Mouse (Mus musculus): ENCODE results near the gene Hist1h1a. TPM values are rescaled to one million over a fixed set of nuclear protein-coding genes. Genes with fewer than 3 reads are reported as not detected.

The Hist1h1a gene
- polyA plus RNA-seq, 1 experiment from 2014 or later: 4.3 TPM

GRCm38 (mm10) chr13:23752742-23753172, 10.7 kb upstream of the Hist1h1a start:
- Histone ChIP-seq H3K4me2 (peak overlapping the region; percentile 58), H3K36me3 (replicated peaks) (no peaks in the 10 kb centered on the region), H3K4me1 (replicated peaks) (peaks cover 48% of the 10 kb centered on the region), H3K9me3 (replicated peaks) (no peaks in the 10 kb centered on the region), H3K4me3 (replicated peaks) (peak overlapping the region; percentile 51), H3K9ac (peak overlapping the region; percentile 59), H3K27me3 (no peaks in the 10 kb centered on the region), H3K27ac (replicated peaks) (peak overlapping the region; percentile 92)
- no peak for ATAC-seq (ENCODE audit: insufficient read depth)
- WGBS (ENCODE audit: insufficient replicate concordance): 2% methylated on average over 6 of the region's 6 CpGs

DNA sequence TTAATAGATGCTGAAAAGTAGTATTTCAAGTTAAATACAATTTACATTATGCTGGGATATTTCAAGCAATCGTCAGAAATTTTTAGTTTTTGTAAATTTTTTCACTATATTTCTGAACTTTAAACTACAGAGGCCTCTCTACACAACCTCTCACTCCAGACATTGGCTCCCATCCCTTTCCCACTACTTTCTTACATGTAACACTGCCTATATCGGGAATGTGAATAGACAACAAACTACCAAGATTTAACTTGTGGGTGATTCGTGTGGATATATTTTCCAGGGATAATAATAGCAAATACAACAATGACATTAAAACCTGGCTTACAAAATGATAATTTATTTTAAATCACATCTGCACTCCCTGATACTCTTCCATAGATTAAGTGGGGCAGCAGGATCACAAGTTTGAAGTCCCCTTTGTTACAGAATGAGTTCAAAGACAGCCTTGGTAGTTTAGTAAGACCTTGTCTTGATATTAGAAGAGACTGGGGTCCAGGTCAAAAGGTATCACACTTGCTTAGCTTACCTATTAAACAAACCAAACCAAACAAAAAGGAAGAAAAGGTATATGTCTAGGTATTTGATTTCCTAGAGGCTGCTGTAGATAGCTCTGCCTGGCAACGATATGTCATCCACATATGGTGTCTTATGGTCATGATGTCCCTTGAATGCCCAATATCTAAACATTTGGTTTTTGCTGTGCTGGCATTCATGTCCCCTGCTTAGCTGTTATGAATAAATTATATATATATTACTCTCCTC, 10.0 kb upstream of the Hist1h1a start:
- 49% methylated on average over 4 of the region's 4 CpGs for WGBS (ENCODE audit: insufficient replicate concordance)
- Histone ChIP-seq H3K9me3 (replicated peaks) (no peaks in the 10 kb centered on the region), H3K4me2 (peak overlapping the region; percentile 58), H3K36me3 (replicated peaks) (no peaks in the 10 kb centered on the region), H3K27me3 (no peaks in the 10 kb centered on the region), H3K9ac (peak overlapping the region; percentile 59), H3K4me3 (replicated peaks) (peak overlapping the region; percentile 51), H3K4me1 (replicated peaks) (peaks cover 47% of the 10 kb centered on the region), H3K27ac (replicated peaks) (peak overlapping the region; percentile 92)
- no peak for ATAC-seq (ENCODE audit: insufficient read depth)

- Histone ChIP-seq H3K27ac (replicated peaks) (peak overlapping the region; percentile 87), H3K4me1 (replicated peaks) (peaks cover 50% of the 10 kb centered on the region), H3K9ac (peak overlapping the region; percentile 20; the same call in 1 of the 2 replicates), H3K36me3 (replicated peaks) (no peaks in the 10 kb centered on the region), H3K9me3 (replicated peaks) (no peaks in the 10 kb centered on the region), H3K27me3 (no peaks in the 10 kb centered on the region), H3K4me3 (replicated peaks) (no peak overlapping the region), H3K4me2 (no peak overlapping the region)
- no peak for ATAC-seq (ENCODE audit: insufficient read depth)
These were observed 8.5 kb upstream of the Hist1h1a start for GRCm38 (mm10) chr13:23755000-23755399.

- Histone ChIP-seq H3K4me1 (replicated peaks) (peaks cover 57% of the 10 kb centered on the region), H3K4me2 (peak within 1 kb of the TSS; percentile 87), H3K9me3 (replicated peaks) (no peaks in the 10 kb centered on the region), H3K27ac (replicated peaks) (peak within 1 kb of the TSS; percentile 99), H3K4me3 (replicated peaks) (peak within 1 kb of the TSS; percentile 54), H3K9ac (peak within 1 kb of the TSS; percentile 71), H3K36me3 (replicated peaks) (no peaks in the 10 kb centered on the region), H3K27me3 (no peaks in the 10 kb centered on the region)
- WGBS (ENCODE audit: insufficient replicate concordance): 0% methylated on average over 19 of the region's 22 CpGs
- ATAC-seq (ENCODE audit: insufficient read depth): peak; percentile 67
These were observed 6.7 kb upstream of the Hist1h1a start, which contains the start of gene Hist1h4b for GRCm38 (mm10) chr13:23756790-23757189. TSS of gene Hist1h4b (plus strand) at chr13:23757013.

DNA sequence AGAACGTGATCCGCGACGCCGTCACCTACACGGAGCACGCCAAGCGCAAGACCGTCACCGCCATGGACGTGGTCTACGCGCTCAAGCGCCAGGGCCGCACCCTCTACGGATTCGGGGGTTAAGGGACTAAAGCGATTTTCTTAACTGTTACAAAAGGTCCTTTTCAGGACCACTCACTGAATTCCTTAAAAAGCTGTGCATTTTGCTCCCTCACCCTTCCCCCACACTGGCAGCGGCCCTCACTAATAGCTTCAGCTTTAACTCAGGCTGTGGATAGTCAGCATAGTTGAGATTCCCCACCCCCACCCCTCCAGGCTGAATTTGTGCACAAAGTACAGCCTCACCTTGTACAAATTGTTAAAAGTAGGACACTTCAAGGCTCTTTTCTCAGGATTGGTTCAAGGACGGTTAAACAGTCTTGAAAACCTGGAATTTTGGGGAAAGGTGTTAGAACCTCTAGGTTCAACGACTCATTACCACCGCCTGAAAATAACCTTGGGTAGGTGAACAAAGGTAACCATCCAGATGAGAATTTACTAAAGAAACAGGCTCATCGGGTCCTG, 6.2 kb upstream of the Hist1h1a start:
- WGBS (ENCODE audit: insufficient replicate concordance): under 1% methylated on average over 18 of the region's 23 CpGs
- Histone ChIP-seq H3K4me2 (peak overlapping the region; percentile 87), H3K9me3 (replicated peaks) (no peaks in the 10 kb centered on the region), H3K27ac (replicated peaks) (peak overlapping the region; percentile 99), H3K27me3 (no peaks in the 10 kb centered on the region), H3K4me3 (replicated peaks) (peak overlapping the region; percentile 54), H3K9ac (peak overlapping the region; percentile 71), H3K4me1 (replicated peaks) (peaks cover 57% of the 10 kb centered on the region), H3K36me3 (replicated peaks) (no peaks in the 10 kb centered on the region)
- ATAC-seq (ENCODE audit: insufficient read depth): peak; percentile 8

DNA sequence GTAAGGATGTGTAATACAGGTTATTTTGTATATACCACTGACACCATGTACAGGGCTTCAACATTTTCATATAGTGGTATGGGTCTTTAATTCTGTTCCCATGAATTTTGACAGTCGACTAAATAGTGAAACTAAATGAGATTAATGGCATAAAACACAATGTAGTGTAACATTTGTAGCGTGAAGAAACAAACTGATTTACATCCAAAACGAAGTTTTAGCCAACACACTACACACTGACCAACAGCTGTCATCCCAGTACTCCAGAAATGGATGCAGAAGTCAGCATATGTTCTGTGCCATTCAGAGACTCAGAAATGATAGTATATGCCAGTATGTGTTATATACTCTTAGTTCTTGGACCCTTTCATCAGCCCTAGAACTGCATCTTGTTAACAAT, 5.5 kb upstream of the Hist1h1a start:
- peaks cover 60% of the 10 kb centered on the region for H3K4me1 ChIP-seq (replicated peaks)
- H3K9me3 ChIP-seq (replicated peaks): no peaks in the 10 kb centered on the region
- no peak for ATAC-seq (ENCODE audit: insufficient read depth)
- no peaks in the 10 kb centered on the region for H3K27me3 ChIP-seq
- peak overlapping the region; percentile 99 for H3K27ac ChIP-seq (replicated peaks)
- H3K36me3 ChIP-seq (replicated peaks): no peaks in the 10 kb centered on the region
- peak overlapping the region; percentile 71 for H3K9ac ChIP-seq
- peak overlapping the region; percentile 54 for H3K4me3 ChIP-seq (replicated peaks)
- peak overlapping the region; percentile 87 for H3K4me2 ChIP-seq
- WGBS (ENCODE audit: insufficient replicate concordance): 37% methylated on average over 3 of the region's 3 CpGs

DNA sequence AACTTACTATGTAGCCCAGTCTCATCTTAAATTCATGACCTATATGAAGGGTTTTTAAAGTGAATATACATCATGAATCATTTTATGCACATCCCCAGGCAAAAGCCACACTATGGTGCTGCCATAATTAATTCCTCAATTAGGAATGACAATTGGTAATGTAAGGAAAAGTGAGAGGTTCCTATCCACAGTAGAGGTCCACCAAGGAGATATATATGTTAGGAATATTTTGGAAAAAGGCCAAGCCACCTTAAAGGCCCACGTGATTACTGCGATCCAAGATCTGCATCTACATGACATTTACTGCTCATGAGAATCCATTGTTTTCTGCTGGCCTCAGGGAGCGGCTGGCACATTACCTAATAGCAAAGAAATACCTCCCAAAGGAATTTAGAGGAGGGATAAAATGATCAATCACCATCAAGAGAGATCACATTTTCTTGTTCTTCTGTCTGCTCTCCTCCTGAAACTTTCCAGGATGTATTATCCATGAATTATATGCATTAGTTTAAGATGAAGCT, 4.2 kb upstream of the Hist1h1a start:
- Histone ChIP-seq H3K4me3 (replicated peaks) (no peak overlapping the region), H3K36me3 (replicated peaks) (no peaks in the 10 kb centered on the region), H3K27ac (replicated peaks) (peak overlapping the region; percentile 99), H3K9ac (peak overlapping the region; percentile 60; the same call in 1 of the 2 replicates), H3K27me3 (no peaks in the 10 kb centered on the region), H3K9me3 (replicated peaks) (no peaks in the 10 kb centered on the region), H3K4me2 (peak overlapping the region; percentile 87), H3K4me1 (replicated peaks) (peaks cover 64% of the 10 kb centered on the region)
- ATAC-seq (ENCODE audit: insufficient read depth): no peak
- 90% methylated on average over 3 of the region's 3 CpGs for WGBS (ENCODE audit: insufficient replicate concordance)

GRCm38 (mm10) chr13:23759916-23760239, 3.6 kb upstream of the Hist1h1a start:
- peak overlapping the region; percentile 61 for H3K4me3 ChIP-seq (replicated peaks)
- no peaks in the 10 kb centered on the region for H3K36me3 ChIP-seq (replicated peaks)
- H3K4me1 ChIP-seq (replicated peaks): peaks cover 70% of the 10 kb centered on the region
- WGBS (ENCODE audit: insufficient replicate concordance): 39% methylated on average over 1 of the region's 1 CpGs
- no peaks in the 10 kb centered on the region for H3K9me3 ChIP-seq (replicated peaks)
- H3K4me2 ChIP-seq: peak overlapping the region; percentile 87
- H3K9ac ChIP-seq: peak overlapping the region; percentile 60
- peak overlapping the region; percentile 99 for H3K27ac ChIP-seq (replicated peaks)
- H3K27me3 ChIP-seq: no peaks in the 10 kb centered on the region
- ATAC-seq (ENCODE audit: insufficient read depth): no peak

- H3K27me3 ChIP-seq: no peaks in the 10 kb centered on the region
- peak overlapping the region; percentile 99 for H3K27ac ChIP-seq (replicated peaks)
- peaks cover 71% of the 10 kb centered on the region for H3K4me1 ChIP-seq (replicated peaks)
- no peaks in the 10 kb centered on the region for H3K36me3 ChIP-seq (replicated peaks)
- no peak for ATAC-seq (ENCODE audit: insufficient read depth)
- H3K9ac ChIP-seq: peak overlapping the region; percentile 60
- H3K4me3 ChIP-seq (replicated peaks): peak overlapping the region; percentile 61
- WGBS (ENCODE audit: insufficient replicate concordance): under 1% methylated on average over 26 of the region's 27 CpGs
- peak overlapping the region; percentile 87 for H3K4me2 ChIP-seq
- no peaks in the 10 kb centered on the region for H3K9me3 ChIP-seq (replicated peaks)
These were observed 3.1 kb upstream of the Hist1h1a start for GRCm38 (mm10) chr13:23760240-23760971.

DNA sequence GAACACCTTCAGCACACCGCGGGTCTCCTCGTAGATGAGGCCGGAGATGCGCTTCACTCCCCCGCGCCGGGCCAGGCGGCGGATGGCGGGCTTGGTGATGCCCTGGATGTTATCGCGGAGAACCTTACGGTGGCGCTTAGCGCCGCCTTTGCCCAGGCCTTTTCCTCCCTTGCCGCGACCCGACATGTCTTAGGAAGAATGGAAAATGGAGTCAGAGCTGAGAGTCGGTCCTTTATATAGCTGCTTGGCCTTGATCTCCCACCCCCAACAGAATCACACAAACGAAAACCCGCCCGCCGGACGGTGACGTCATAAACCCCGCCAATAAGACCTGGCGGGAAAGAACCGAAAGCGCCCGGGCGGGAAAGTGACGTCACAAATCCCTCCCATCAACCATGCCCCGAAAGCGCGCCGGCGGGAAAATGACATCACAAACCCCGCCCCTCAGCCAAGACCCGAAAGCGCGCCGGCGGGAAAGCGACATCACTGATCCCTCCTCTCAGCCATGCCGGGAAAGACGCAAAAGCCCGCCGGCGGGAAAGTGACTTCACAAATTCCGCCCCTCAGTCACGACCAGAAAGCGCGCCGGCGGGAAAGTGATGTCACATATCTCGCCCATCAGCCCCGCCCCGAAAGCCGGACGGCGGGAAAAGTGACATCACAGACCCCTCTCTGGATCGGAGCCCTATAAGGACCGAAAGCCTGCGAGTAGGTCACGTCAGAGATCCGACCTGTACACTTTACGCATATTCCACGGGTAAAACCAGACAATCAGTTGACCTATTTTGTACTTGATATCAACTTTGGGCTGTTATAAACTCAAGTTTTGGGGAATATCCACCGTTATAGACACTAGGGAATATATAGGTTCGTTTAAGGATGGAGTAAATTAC, 2.2 kb upstream of the Hist1h1a start, which contains the start of gene Hist1h4a:
Gene Hist1h4a, minus strand, starts transcription at position 259 of the 893 bp plus-strand sequence.
- no peaks in the 10 kb centered on the region for H3K27me3 ChIP-seq
- H3K9me3 ChIP-seq (replicated peaks): no peaks in the 10 kb centered on the region
- H3K4me3 ChIP-seq (replicated peaks): peak within 1 kb of the TSS; percentile 61
- under 1% methylated on average over 68 of the region's 72 CpGs for WGBS (ENCODE audit: insufficient replicate concordance)
- H3K9ac ChIP-seq: peak within 1 kb of the TSS; percentile 67
- peak within 1 kb of the TSS; percentile 99 for H3K27ac ChIP-seq (replicated peaks)
- ATAC-seq (ENCODE audit: insufficient read depth): peak; percentile 56
- H3K36me3 ChIP-seq (replicated peaks): no peaks in the 10 kb centered on the region
- peak within 1 kb of the TSS; percentile 87 for H3K4me2 ChIP-seq
- H3K4me1 ChIP-seq (replicated peaks): peaks cover 65% of the 10 kb centered on the region
